Mouse (Mus musculus) embryonic facial prominence, embryonic 13.5 days (tissue): Measurements from ENCODE around the gene Sh3gl3. TPM values are rescaled to one million over a fixed set of nuclear protein-coding genes. Genes with fewer than 3 reads are reported as not detected.

Experiments used
- ATAC-seq: fragments of 200-750 bp; cut with Nextera tagmentation; 2 replicates; pipeline ENCODE4 v1.8.0; 2017; ENCODE audit warnings: low read depth; ENCODE audit not compliant: insufficient number of reproducible peaks, insufficient read depth, low FRiP score, low TSS enrichment
- H3K27ac ChIP-seq: fragments of 300-500 bp; sonication (generic); 2 replicates; pipeline ENCODE4 v1.5.1; 2015; ENCODE audit warnings: moderate library complexity, mild to moderate bottlenecking, inconsistent platforms
- H3K27me3 ChIP-seq: fragments of 300-500 bp; sonication (generic); 2 replicates; pipeline ENCODE4 v1.6.1; 2015; ENCODE audit warnings: mild to moderate bottlenecking, inconsistent platforms
- H3K36me3 ChIP-seq: fragments of 300-500 bp; sonication (generic); 2 replicates; pipeline ENCODE4 v1.6.1; 2015; ENCODE audit warnings: mild to moderate bottlenecking, inconsistent platforms
- H3K4me1 ChIP-seq: fragments of 300-500 bp; sonication (generic); 2 replicates; pipeline ENCODE4 v1.6.1; 2015; ENCODE audit warnings: inconsistent platforms
- H3K4me2 ChIP-seq: fragments of 300-500 bp; sonication (generic); 2 replicates; pipeline ENCODE4 v1.6.1; 2015; ENCODE audit warnings: moderate library complexity, mild to moderate bottlenecking, inconsistent platforms
- H3K4me3 ChIP-seq: fragments of 300-500 bp; sonication (generic); 2 replicates; pipeline ENCODE4 v1.5.1; 2015; ENCODE audit warnings: mild to moderate bottlenecking, inconsistent platforms
- H3K9ac ChIP-seq: fragments of 300-500 bp; sonication (generic); 2 replicates; pipeline ENCODE4 v1.6.1; 2015; ENCODE audit warnings: mild to moderate bottlenecking, inconsistent platforms
- H3K9me3 ChIP-seq: fragments of 300-500 bp; sonication (generic); 2 replicates; pipeline ENCODE4 v1.6.1; 2016; ENCODE audit warnings: inconsistent platforms
- WGBS: fragments of 180-500 bp; shearing (Covaris S2); methylation state at CpG from one replicate; pipeline ENCODE4 v1.1.7; 2015; ENCODE audit warnings: mixed read lengths; 5-methylcytosine and 5-hydroxymethylcytosine counted together
- polyA plus RNA-seq: library from polyadenylated mRNA; unstranded; fragments of >200 nt; fragmentation: Nextera tagmentation; extraction: Ambion mirVana; gene quantifications from 2 replicates; pipeline ENCODE4 v1.2.1, GENCODE M21; 2015

The Sh3gl3 gene
- polyA plus RNA-seq, 1 experiment from 2014 or later, result 31.3 TPM

- WGBS, result 69% methylated on average over 11 of the region's 11 CpGs
- no peak overlapping the region for H3K27ac ChIP-seq
- no peak overlapping the region for H3K4me3 ChIP-seq
- peaks cover 34% of the 10 kb centered on the region for H3K4me1 ChIP-seq
- no peak for ATAC-seq
- H3K9ac ChIP-seq, result no peak overlapping the region
- no peaks in the 10 kb centered on the region for H3K27me3 ChIP-seq
- H3K36me3 ChIP-seq, result no peaks in the 10 kb centered on the region
- no peaks in the 10 kb centered on the region for H3K9me3 ChIP-seq
- no peak overlapping the region for H3K4me2 ChIP-seq
Observed at GRCm38 (mm10) chr7:82236152-82236898, 62.7 kb downstream of the Sh3gl3 start.

- Histone ChIP-seq H3K27ac (no peak overlapping the region), H3K4me3 (no peak overlapping the region), H3K27me3 (no peaks in the 10 kb centered on the region), H3K9me3 (no peaks in the 10 kb centered on the region), H3K4me2 (no peak overlapping the region), H3K36me3 (no peaks in the 10 kb centered on the region), H3K9ac (no peak overlapping the region), H3K4me1 (peaks cover 34% of the 10 kb centered on the region)
- 78% methylated on average over 4 of the region's 4 CpGs for WGBS
- no peak for ATAC-seq
Observed at GRCm38 (mm10) chr7:82236899-82237162, 63.2 kb downstream of the Sh3gl3 start.

GRCm38 (mm10) chr7:82240424-82241240 is 67.0 kb downstream of the Sh3gl3 start:
- no peak overlapping the region for H3K27ac ChIP-seq
- H3K9ac ChIP-seq, result no peak overlapping the region
- H3K4me1 ChIP-seq, result peaks cover 14% of the 10 kb centered on the region
- H3K4me3 ChIP-seq, result no peak overlapping the region
- H3K36me3 ChIP-seq, result no peaks in the 10 kb centered on the region
- 49% methylated on average over 8 of the region's 8 CpGs for WGBS
- H3K9me3 ChIP-seq, result no peaks in the 10 kb centered on the region
- no peak for ATAC-seq
- H3K27me3 ChIP-seq, result no peaks in the 10 kb centered on the region
- H3K4me2 ChIP-seq, result no peak overlapping the region

GRCm38 (mm10) chr7:82244701-82245100 is 71.1 kb downstream of the Sh3gl3 start:
- WGBS, result 83% methylated on average over 3 of the region's 3 CpGs
- H3K36me3 ChIP-seq, result no peaks in the 10 kb centered on the region
- H3K9ac ChIP-seq, result no peak overlapping the region
- H3K4me2 ChIP-seq, result no peak overlapping the region
- no peaks in the 10 kb centered on the region for H3K9me3 ChIP-seq
- no peak for ATAC-seq
- H3K4me3 ChIP-seq, result no peak overlapping the region
- peaks cover 13% of the 10 kb centered on the region for H3K4me1 ChIP-seq
- H3K27ac ChIP-seq, result no peak overlapping the region
- H3K27me3 ChIP-seq, result no peaks in the 10 kb centered on the region

- Histone ChIP-seq H3K36me3 (no peaks in the 10 kb centered on the region), H3K9ac (no peak overlapping the region), H3K27ac (no peak overlapping the region)
Observed at GRCm38 (mm10) chr7:82248953-82249695, 75.5 kb downstream of the Sh3gl3 start.

GRCm38 (mm10) chr7:82253309-82253708 is 79.7 kb downstream of the Sh3gl3 start:
- no peak overlapping the region for H3K9ac ChIP-seq
- no peak overlapping the region for H3K27ac ChIP-seq
- H3K4me3 ChIP-seq, result no peak overlapping the region
- no peak for ATAC-seq
- H3K4me1 ChIP-seq, result no peaks in the 10 kb centered on the region
- no peaks in the 10 kb centered on the region for H3K27me3 ChIP-seq
- H3K9me3 ChIP-seq, result no peaks in the 10 kb centered on the region
- no peaks in the 10 kb centered on the region for H3K36me3 ChIP-seq
- 76% methylated on average over 1 of the region's 1 CpGs for WGBS
- no peak overlapping the region for H3K4me2 ChIP-seq

More at GRCm38 (mm10) chr7:82248953-82249695, 75.5 kb downstream of the Sh3gl3 start:
- WGBS, result 65% methylated on average over 10 of the region's 10 CpGs
- H3K4me2 ChIP-seq, result no peak overlapping the region
- no peak overlapping the region for H3K4me3 ChIP-seq
- H3K27me3 ChIP-seq, result no peaks in the 10 kb centered on the region
- H3K4me1 ChIP-seq, result no peaks in the 10 kb centered on the region
- ATAC-seq, result no peak
- H3K9me3 ChIP-seq, result no peaks in the 10 kb centered on the region

GRCm38 (mm10) chr7:82256936-82257335 is 83.3 kb downstream of the Sh3gl3 start:
- Histone ChIP-seq H3K36me3 (no peaks in the 10 kb centered on the region), H3K9ac (no peak overlapping the region), H3K4me3 (no peak overlapping the region), H3K4me2 (no peak overlapping the region), H3K4me1 (peaks cover 4% of the 10 kb centered on the region; the same call in 1 of the 2 replicates), H3K27me3 (no peaks in the 10 kb centered on the region), H3K27ac (no peak overlapping the region), H3K9me3 (no peaks in the 10 kb centered on the region)
- ATAC-seq, result no peak
- WGBS, result 70% methylated on average over 6 of the region's 6 CpGs

- H3K4me2 ChIP-seq, result no peak overlapping the region
- H3K27me3 ChIP-seq, result no peaks in the 10 kb centered on the region
- WGBS, result 90% methylated on average over 4 of the region's 4 CpGs
- H3K9me3 ChIP-seq, result no peaks in the 10 kb centered on the region
- peaks cover 6% of the 10 kb centered on the region; the same call in 1 of the 2 replicates for H3K4me1 ChIP-seq
- no peak overlapping the region for H3K4me3 ChIP-seq
- H3K9ac ChIP-seq, result no peak overlapping the region
- H3K27ac ChIP-seq, result no peak overlapping the region
- no peaks in the 10 kb centered on the region for H3K36me3 ChIP-seq
- no peak for ATAC-seq
Observed at GRCm38 (mm10) chr7:82257530-82257929, 83.9 kb downstream of the Sh3gl3 start.

- 65% methylated on average over 6 of the region's 6 CpGs for WGBS
- no peaks in the 10 kb centered on the region for H3K27me3 ChIP-seq
- H3K4me1 ChIP-seq, result peaks cover 6% of the 10 kb centered on the region; the same call in 1 of the 2 replicates
- no peaks in the 10 kb centered on the region for H3K9me3 ChIP-seq
- no peaks in the 10 kb centered on the region for H3K36me3 ChIP-seq
- no peak overlapping the region for H3K27ac ChIP-seq
- H3K9ac ChIP-seq, result no peak overlapping the region
- H3K4me3 ChIP-seq, result no peak overlapping the region
- no peak for ATAC-seq
- no peak overlapping the region for H3K4me2 ChIP-seq
Observed at GRCm38 (mm10) chr7:82260210-82260609, 86.6 kb downstream of the Sh3gl3 start.

- H3K36me3 ChIP-seq, result no peaks in the 10 kb centered on the region
- no peak overlapping the region for H3K9ac ChIP-seq
- H3K4me2 ChIP-seq, result no peak overlapping the region
- ATAC-seq, result no peak
- WGBS, result 19% methylated on average over 8 of the region's 8 CpGs
- H3K4me1 ChIP-seq, result peaks cover 6% of the 10 kb centered on the region; the same call in 1 of the 2 replicates
- H3K9me3 ChIP-seq, result no peaks in the 10 kb centered on the region
- no peak overlapping the region for H3K4me3 ChIP-seq
- no peaks in the 10 kb centered on the region for H3K27me3 ChIP-seq
- H3K27ac ChIP-seq, result no peak overlapping the region
Observed at GRCm38 (mm10) chr7:82263141-82263540, 89.5 kb downstream of the Sh3gl3 start.

GRCm38 (mm10) chr7:82264119-82264518 is 90.5 kb downstream of the Sh3gl3 start:
- H3K4me3 ChIP-seq, result no peak overlapping the region
- ATAC-seq, result no peak
- H3K36me3 ChIP-seq, result no peaks in the 10 kb centered on the region
- H3K27ac ChIP-seq, result no peak overlapping the region
- WGBS, result 56% methylated on average over 2 of the region's 2 CpGs
- H3K4me2 ChIP-seq, result no peak overlapping the region
- H3K27me3 ChIP-seq, result no peaks in the 10 kb centered on the region
- H3K4me1 ChIP-seq, result peaks cover 6% of the 10 kb centered on the region; the same call in 1 of the 2 replicates
- no peak overlapping the region for H3K9ac ChIP-seq
- H3K9me3 ChIP-seq, result no peaks in the 10 kb centered on the region
